Mouse (Mus musculus) liver, embryonic 14.5 days (tissue): ENCODE measurements at regions not wholly inside any gene's neighbourhood (a gene's known extent, or its start where the extent isn't known, plus 50 kb on each side); places are given as distances from the start of the nearest gene placed in this dataset.

Experiments used
- CTCF ChIP-seq: IDR thresholded peaks from 2 replicates; pipeline ENCODE4 v1.5.1; 2016; ENCODE audit warnings: antibody characterized with exemption, low read depth, control low read depth
- EP300 ChIP-seq: IDR thresholded peaks from 2 replicates; pipeline ENCODE4 v1.6.1; 2016; ENCODE audit warnings: antibody characterized with exemption, low read depth

- no peak for TF ChIP-seq CTCF
- TF ChIP-seq EP300, result no peak
These were observed 197.7 kb upstream of the Eya4 start for GRCm38 (mm10) chr10:23548322-23548721.
